Comparison of ENCODE assay signal across 26 mouse cellular contexts in the genomic region with DNA sequence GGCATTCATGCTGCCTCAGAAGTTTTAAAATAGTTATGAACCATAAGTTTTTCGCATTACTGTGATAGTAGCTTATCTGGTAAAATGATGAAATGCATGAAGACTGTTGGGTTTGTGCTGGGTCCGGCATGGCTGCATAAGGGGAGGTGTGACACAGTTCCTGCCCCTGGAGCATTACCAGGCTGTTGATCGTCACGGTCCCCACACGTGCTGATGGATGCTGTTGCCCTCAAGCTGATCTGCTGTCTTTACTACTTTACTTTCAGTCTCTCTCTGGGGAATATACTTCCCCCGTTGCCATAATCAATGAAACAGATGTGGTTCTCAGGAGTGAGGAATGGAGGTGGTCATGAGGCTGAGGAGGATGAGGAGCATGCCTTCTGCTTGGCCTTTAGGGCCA.
"Had no signal": no experiment of that assay in that cellular context is flagged by ENCODE, and none has a peak within 500 bp of the region (broad histone marks: within the 10 kb centered on the region; RNA-seq: fewer than 3 reads in every experiment).

No protein-coding gene starts in this region.

- H3K36me3 ChIP-seq: heart, embryonic 10.5 days; hindbrain, embryonic 15.5 days had no signal

- H3K27me3 ChIP-seq: heart, embryonic 12.5 days; hindbrain, embryonic 13.5 days; hindbrain, embryonic 15.5 days; kidney, embryonic 15.5 days; limb, embryonic 12.5 days; liver, embryonic 13.5 days; liver, embryonic 15.5 days had no signal

- ATAC-seq: hindbrain, postnatal 0 days; intestine, embryonic 16.5 days had no signal

- H3K9ac ChIP-seq: heart, embryonic 12.5 days; hindbrain, embryonic 13.5 days; hindbrain, embryonic 15.5 days; kidney, embryonic 15.5 days; limb, embryonic 12.5 days; liver, embryonic 13.5 days; liver, embryonic 15.5 days had no signal

- DNase-seq: gastrocnemius, adult 2 months; gastrocnemius, postnatal 10 days; gastrocnemius, postnatal 25 days; heart, adult 18-20 months; heart, postnatal 10 days; heart, postnatal 36 days; kidney, adult 11 months; kidney, adult 2 months; kidney, adult 9 months; kidney, postnatal 14 days; kidney, postnatal 36 days; liver; liver, embryonic 13.5 days had no signal

- H3K4me2 ChIP-seq: heart, embryonic 12.5 days; hindbrain, embryonic 13.5 days; hindbrain, embryonic 15.5 days; kidney, embryonic 15.5 days; limb, embryonic 12.5 days; liver, embryonic 11.5 days; liver, embryonic 13.5 days; liver, embryonic 15.5 days had no signal

- H3K9me3 ChIP-seq: heart, embryonic 10.5 days; heart, embryonic 12.5 days; hindbrain, embryonic 13.5 days; hindbrain, embryonic 15.5 days; kidney, embryonic 15.5 days; limb, embryonic 10.5 days; limb, embryonic 12.5 days; liver, embryonic 13.5 days; liver, embryonic 15.5 days had no signal

- H3K4me3 ChIP-seq: gastrocnemius, adult 2 months; heart, embryonic 10.5 days; heart, embryonic 12.5 days; hindbrain, embryonic 13.5 days; hindbrain, embryonic 15.5 days; kidney, embryonic 15.5 days; left cerebral cortex, adult 2 months; limb, embryonic 10.5 days; limb, embryonic 12.5 days; liver, embryonic 13.5 days; liver, embryonic 15.5 days had no signal

- H3K27ac ChIP-seq: gastrocnemius, adult 2 months; heart, embryonic 10.5 days; hindbrain, embryonic 13.5 days; hindbrain, embryonic 15.5 days; hindbrain, postnatal 0 days; kidney, embryonic 15.5 days; kidney, postnatal 0 days; left cerebral cortex, adult 2 months; limb, embryonic 10.5 days; limb, embryonic 12.5 days; liver, embryonic 13.5 days; liver, embryonic 15.5 days had no signal

- H3K4me1 ChIP-seq: hindbrain, embryonic 15.5 days; limb, embryonic 10.5 days had no signal
